Mouse (Mus musculus) forelimb bud, embryonic 11.5 days (tissue): ENCODE data around the gene Myadml2.
A peak's percentile ranks its signal among the peaks of the same experiment; 100 is the strongest.

Experiments used
- DNase-seq: peaks from one replicate; pipeline ENCODE4 v3.0.0-alpha.2; 2012; ENCODE audit warnings: low read depth, low spot score

Gene Myadml2

DNA sequence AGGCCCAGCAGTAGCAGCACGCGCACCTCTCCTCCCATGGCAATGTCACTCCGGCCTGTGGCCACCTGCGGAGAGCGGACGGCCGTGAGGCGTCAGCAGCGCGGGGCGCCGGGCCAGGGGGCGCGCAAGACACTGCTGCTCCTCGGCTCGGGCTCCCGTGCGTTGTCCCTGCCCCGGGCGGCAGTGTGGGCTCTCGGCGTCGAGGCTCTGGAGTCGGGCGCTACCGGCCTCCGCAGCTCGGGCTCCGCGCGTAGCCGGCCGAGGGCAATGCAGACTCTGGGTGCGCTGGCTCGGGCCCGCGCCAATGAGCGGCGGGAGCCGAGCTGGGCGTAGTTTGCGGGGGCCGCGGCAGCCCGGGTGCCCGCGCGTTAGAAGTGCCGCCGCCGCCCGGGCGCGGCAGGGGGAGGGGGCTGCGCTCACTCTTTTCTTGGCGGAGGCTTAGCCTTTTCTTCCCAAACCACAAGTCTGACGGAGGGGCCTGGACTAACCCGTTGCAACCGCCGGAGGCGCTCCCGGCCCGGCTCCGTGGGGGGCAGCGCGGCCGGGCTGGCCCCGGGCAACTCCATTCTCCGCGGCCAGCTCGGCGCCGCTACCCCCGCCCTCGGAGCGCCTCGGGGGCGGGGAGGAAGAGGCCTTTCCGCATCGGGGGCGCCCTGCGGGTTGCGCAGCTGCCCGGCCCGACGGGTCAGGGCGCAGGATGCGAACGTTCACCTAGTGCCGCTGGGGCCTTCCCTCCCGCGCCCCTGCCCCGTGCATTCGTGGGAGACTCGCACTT lies 12.5 kb upstream of the Myadml2 start:
- peak; percentile 53 for DNase-seq

DNA sequence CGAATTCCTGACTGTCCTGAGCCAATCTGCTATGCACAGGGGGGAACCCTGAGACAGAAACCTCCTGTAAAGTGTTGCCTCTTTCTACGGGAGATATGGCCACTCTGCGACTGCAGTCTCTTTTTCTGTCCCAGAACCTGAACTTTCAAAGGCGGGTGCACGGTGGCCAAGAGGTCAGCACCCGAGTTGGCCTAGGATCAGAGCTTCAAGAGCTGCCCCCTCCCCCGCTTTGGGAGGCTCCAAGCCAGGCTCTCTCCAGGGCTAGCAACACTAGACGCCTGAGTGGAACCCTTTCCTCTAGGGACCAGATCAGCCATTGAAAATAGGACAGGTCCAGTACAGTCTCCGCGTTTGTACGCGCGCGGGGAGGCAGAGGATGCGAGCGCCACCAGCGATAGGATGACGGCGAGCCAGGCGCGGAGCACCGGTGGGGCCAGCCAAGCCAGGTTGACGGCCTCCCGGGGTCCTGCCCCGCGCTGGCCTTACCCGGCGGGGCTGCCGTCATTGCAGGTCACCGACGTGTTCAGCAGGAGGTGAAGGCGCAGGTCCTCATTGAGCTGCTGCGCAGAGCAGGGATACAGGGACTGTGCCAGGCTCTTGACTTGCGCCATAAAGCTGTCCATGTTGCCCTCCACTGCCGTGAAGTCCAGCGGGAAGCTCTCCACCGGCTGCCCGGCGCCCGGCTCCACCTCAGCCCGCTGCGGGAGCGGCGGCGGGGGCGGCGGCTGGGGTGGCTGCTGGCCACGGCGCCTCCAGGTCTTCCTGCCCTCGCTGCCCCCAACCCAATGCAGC lies 11.7 kb upstream of the Myadml2 start:
- no peak for DNase-seq

DNA sequence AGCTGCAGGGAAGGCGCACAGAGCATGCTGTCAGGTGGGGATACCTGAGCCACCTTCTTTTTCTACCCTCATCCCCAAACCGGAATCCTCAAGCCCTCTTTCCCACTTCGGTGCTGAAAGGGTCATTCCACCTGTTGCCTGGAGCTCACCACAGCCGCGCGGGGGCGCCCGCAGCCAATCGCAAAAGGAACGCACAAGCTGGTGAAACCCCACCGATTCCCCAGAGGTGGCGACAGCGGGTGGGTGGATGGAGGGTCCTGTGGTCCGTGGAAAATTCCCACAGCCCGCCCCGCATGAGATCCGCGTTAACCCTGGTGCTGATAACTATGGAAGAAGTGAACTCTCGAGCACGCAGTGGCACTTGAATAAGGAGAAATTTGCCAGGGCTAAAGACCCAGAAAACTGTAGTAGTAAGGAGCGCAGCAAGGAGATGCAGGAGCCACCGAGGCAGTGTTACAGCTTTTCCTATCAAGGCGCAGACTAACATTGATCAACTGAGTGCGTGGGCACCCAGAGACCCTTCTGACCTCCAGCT lies 11.0 kb upstream of the Myadml2 start:
- DNase-seq: peak; percentile 77

DNA sequence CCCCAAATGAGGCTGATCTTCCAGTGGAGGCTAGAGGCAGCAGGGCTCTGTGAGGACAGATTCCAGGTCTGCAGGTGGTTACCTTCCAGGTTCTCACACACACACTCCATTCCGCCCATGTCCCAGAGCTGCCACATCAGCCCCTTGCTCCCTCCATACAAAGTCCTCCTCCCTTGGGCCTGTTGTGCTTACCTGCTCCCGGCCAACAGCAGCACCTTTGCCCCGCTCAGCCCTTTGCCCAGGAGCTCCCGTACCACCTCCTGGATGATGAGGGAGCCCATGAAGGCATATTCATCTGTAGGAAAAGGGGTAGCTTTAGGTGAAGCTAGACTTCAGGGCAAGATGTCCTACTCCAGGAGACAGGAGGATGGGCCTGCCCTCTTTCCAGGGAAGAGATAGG lies 9.3 kb upstream of the Myadml2 start:
- DNase-seq: no peak

DNA sequence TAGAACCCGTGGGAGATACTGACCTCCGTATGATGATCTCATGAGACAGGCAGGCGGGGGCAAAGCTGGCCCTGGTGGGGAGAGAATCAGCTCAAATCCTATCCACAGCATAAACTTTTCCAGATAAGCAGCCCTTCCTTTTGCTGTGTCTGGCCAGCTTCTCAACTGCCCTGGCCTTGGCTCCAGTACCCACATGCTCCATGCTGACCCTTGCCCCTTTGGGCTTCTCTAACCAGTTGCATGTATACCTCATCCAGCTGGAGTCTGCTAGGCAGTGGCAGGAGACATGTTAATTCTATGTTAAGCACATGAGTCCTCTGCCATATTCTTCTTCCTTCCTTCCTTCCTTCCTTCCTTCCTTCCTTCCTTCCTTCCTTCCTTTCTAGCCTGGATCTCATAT lies 6.8 kb upstream of the Myadml2 start:
- no peak for DNase-seq

DNA sequence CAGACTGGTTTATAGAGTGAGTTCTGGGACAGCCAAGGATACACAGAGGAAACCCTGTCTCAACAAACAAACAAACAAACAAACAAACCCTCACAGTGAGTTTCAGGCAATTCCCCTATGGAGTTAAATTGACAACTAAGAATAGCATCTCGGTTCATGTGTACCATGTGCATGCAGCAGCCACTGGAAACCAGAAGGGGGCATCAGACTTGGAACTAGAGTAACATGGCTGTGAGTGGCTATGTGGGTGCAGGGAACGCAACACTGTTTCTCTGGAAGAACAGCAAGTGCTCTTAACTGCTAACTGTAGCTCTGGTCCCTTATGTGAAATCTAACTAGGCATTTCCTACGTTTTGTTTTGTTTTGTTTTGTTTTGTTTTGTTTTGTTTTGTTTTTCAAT lies 3.9 kb upstream of the Myadml2 start:
- DNase-seq: no peak

DNA sequence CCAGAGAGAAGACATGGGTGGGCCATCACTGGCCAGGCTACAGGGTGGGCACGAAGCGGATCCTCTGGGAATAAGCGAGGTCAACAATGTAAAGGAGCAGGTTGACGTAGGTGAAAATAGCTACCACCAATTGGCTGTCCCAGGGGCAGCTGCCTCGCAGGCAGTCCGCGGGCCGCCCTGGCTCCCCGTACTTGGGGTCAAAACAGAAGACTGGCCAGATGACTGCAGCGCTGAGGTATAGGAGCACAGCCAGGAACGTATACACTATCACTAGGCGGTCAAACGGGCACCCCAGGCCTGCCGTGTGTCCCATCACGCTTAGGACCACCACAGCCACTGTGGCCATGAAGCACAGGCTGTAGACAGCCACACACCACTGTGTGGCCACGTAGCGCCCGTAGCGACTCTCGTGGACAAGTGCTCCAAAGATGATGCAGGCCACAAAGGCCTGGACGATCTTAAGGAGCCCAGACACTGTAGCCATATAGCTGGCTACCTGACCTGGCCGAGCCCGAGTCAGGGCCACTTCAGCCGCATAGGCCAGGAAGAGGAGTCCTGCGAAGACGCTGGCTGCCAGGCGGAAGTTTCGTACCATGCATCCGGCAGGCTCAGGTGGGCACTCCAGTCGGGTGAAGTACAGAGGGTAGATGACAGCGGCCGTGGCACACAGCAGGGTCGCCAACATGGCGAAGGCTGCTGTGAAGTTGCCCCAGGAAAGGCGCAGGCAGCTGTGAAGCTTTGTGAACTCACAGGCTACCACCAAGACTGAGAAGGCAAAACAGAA lies 719 bp downstream of the Myadml2 start:
- no peak for DNase-seq

DNA sequence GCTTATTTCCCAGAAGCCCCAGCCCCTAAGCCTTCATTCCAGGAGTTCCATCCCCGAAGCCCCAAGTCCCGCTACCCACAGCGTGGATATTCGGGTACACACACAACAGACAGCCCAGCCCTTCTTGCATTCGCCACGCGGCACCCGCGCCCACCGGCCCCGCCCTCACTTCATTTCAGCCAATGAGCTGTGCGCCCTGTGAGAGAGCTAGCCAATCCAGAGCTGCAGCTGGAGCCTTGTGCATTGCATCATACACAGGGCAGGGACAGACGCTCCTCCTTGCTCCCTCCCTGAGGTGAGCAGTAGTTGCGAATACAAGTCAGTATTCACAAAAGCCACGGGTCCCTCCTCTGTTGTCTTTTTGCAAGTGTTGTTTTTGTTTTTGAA lies 4.4 kb downstream of the Myadml2 start, which contains the start of gene Pycr1:
Gene Pycr1, minus strand, starts transcription at position 169 of the 387 bp plus-strand sequence.
- peak; percentile 91 for DNase-seq

DNA sequence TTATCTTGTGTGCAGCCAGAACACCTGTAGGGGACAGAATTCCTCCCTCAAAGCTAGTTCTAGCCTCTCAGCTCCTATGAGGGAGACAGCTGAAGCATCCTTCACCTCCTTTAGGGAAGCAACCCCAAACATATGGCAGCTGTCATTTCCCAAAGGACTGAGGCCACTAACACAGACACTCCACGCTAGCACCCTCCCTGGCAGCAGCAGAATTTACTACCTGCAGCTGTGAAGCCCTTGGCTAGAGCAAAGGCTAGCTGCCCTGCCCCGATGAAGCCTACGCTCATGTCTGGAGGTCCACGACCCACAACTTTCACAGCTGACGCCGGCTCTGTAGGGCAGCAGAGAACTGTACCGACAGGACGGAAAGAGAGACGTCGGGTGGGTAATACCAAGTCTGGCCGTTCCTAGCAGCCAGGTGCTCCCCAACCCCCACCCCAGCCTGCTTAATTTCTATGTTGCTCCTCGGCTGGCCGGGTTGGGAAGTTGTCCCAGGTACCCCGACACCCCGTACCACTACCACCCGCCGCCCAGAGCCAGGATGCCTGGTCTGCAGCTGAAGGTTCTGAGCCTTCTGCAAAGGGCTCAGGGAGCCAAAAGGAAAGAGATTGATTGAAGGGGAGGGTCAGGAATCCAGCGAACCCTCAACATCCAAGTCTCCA lies 4.9 kb downstream of the Myadml2 start:
- no peak for DNase-seq

DNA sequence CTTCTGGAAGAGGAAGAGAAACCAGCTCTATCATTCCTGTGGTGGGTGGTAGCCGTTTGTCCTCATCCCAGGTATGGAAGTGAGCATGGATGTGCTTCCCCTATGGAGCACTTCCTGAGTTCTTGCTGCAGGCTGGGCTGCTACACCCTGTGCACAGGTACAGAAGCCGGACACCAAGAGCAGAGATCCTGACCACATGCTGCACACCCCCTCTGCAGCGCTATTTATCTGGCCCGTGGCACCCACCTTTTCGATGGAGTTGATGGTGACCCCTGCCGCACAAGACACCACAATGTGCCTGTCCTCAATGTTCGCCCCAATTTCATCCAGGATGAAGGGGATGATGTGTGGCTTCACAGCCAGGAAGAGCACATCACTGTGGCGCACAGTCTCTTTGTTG lies 6.1 kb downstream of the Myadml2 start:
- no peak for DNase-seq

DNA sequence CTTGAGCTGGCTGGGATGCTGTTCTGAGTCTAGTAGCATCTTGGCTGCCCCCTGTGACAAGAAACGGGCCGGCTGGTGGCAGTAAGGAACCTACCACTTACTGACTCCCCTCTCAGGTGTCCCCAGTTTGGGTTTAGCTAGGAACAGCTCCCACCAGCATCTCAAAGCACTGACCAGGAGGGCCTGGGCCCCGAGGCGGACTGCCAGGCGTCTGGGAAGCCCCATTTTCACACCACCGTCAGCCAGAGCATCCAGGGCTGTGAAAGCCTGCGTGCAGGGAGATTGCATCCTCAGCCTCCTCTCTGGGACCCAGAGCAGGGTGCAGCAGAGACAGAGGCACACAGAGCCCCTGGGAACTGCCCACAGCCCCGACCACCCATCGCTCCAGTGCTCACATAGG lies 6.7 kb downstream of the Myadml2 start:
- DNase-seq: no peak

DNA sequence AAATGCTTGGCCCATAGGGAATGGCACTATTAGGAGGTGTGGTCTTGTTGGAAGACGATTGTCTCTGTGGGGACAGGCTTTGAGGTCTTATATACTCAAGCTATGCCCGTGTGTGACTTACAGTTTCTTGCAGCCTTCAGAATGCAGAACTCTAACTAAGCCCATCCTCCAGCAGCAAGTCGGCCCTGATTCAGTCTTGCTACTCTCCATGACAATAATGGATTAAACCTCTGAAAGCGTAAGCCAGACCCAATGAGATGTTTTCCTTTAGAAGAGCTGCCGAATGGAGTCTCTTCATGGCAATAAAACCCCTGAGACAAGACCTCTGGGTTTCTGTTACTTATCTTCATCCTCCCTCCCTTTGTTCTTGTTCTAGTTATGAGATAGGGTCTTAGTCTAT lies 13.1 kb downstream of the Myadml2 start:
- no peak for DNase-seq

DNA sequence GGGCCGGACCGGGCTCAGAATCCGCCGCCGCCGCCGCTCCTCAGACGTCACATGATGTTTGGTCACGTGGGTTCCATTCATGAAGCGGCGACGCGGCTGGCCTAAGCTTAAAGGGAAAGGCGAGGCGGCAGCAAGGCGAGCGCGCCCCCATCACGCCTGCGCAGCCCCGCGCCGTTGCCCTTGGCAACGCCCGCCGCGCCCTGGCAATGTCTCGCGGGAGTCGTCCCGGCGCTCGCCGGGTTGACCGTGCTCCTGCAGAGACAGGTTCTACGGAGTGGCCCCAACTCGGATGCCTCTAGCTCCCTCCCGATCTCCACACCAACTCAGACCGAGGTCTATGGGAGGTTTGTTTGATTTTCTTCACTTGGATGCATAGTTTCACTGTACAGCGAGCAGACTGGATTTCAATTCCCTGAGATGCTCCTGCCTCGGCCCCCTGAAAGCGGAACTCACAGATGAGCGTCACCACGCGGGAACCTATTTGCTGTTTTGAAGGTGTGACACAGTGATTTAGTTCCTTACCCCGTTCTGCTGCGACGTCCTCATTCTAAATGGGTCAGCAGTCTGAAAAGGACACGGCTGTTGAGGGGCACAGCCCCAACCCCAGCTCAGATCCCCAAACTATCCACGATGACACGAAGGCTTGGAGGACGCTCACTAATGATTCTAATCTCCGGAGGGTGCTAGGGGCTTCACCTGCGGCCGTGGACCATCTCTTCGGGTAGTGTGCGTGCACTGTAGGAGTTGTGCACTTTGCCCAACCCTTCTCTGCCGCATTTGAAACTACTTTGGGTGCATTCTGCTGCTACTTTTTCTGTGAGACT lies 14.2 kb downstream of the Myadml2 start, which contains the start of gene Mafg:
Gene Mafg, minus strand, starts transcription at position 81 of the 824 bp plus-strand sequence.
- peak; percentile 95 for DNase-seq

DNA sequence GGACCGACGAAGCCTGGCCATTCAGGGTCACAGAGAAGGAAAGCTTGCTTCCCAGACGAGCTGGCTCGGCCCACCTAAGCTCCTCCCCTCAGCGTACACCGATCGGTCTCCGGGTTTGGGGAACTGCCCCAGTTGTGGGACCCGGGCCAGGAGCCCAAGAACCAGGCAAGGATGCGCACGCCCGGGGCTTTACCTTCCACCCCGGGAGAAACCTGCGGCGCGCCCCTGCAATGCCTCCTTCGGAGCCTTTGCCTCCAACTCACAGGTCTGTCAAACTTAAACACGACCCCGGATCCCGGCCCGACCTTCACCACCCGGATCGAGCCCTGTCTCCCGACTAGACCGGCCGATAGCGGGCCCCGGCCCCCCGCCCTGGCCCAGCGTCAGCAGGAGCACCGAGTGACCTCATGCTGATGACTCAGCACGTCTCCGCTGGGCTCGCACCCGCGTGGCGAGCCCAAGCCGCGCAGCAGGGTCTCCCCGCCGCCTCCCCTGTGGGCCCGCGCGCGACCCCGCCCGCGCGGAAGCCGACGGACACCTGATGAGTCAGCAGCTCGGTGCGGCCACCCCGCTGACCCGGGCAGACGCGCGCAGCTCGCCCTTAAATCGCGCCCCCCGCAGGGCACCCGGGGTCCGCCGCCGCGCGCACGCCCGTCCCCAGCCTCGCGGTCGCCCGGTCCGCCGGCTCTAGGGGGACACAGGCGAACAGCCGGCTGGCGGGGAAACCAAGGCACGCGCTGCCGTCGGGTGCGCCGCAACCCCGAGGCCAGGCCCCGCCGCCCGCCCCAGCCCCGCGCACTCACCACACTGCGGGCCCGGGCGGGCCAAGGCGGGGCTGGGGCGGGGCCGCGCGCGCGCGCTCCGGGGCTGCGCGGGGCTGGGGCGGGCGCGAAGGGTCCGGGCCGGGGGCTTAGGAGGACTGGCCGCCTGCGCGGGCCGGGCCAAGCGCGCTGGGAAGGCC lies 15.1 kb downstream of the Myadml2 start:
- peak; percentile 46 for DNase-seq

DNA sequence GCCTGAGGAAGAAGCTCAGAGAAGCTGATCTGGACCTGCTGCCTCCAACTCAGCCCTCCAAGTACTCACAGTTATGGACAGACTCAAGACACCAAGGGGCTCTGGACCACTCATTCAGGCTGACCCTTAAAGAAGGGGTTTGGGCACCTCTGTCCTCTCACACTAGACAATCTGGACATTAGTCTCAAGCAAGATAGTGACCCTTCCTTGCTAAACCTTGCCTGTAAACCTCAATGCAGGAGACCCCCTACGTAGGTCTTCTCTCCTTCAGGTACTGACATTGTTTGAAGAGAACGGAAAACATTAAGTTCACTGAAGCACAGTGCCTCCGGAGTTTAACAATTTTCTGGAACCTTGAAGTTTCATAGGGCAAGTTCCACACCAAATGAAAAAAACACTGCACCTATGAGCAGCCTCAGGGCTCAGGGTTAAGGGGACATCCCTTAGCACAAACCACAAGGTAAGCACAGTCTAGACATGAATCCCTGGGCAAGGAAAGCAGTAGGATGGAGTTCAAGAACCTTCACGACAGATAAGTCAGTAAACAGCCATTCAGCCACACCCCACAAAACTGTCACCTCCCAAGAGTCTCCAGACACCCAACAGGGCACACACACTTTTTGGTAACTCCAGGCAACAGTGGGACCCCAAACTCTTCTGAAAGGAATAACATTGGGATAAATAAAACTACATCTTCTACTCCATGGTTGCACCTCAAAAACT lies 16.1 kb downstream of the Myadml2 start:
- DNase-seq: no peak

DNA sequence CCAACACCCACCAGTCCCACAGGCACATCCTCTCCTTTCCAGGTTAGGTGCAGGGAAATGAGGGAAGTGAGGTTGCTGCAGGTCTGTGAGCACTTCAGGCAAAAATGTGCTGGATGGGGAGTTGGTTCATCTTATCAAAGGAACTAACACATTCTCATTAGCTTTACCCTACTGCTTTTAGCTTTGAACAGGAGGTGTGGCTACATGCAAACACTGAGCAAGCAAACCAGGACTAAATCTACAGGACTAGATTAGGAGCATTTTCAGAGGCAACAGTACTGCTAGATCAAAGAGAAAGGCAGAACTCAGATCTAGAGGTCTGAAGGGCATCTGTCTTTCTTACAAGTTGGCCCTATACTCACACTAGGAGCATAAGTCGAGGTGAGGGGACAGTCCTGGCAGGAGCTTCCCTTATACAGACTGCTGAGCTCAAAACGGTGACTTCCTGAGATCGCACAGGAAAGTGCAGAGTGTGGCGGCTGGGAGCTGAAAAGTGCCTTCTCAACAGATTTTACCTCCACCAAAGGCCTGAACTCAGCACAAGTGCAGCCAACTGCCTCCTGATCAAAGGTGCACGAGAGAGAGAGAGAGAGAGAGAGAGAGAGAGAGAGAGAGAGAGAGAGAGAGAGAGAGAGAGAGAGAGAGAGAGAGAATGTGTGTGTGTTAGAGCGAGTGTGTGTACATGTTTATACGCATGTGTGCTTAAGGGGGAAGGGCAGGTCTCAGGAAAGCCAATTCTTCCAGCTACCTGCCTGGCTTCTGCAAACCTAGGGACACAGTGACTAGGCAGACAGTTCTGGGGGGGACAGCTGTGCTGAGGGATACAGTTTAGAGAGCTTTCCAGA lies 16.9 kb downstream of the Myadml2 start:
- no peak for DNase-seq

DNA sequence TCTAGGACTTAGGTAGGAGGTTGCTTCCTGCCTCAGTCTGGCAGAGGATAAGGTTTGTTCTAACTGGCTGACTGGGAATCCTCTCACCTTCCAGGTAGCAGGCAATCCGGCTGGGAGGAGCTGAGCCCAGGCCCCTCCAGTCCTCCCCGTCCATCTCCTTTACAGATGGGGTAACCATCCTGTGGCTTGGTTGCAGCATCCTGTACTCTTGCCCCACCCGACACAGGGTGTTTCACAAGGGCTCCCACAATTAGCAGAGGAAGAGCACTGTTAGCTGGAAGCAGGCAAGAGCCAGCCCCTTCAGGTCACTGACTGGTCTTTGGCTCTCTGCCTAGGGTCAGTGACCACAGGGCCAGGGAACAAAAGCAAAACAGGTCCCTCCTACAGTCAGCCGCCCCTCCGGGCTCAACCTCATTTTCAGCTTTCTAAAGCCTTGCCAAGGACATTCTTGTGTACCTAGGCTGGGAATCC lies 17.5 kb downstream of the Myadml2 start:
- DNase-seq: no peak

DNA sequence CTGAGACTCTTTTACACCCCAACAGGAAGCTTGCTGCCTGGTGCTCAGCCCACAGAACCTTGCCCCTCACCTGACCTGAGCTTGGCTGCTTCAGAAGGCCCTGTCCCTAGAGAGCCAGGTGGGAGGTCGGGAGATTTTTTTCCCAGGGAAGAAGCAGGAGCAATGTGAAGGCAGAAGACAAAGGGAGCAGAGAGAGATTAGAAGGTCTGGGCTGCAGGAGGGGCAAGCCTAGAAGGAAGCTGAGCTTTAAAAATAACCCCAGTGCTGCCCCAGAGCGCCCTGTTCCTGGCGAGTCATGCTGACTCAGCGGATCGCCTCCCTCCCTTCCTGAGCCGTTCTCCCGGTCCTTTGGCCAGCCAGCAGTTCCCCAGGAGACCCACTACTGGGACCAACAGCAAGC lies 18.0 kb downstream of the Myadml2 start:
- no peak for DNase-seq
